Mouse (Mus musculus) thymus, adult 18-20 months (tissue): ENCODE measurements around the gene Vmn1r112.
"Not testable (repeated sequence)": the region's sequence is repeated elsewhere in the genome, so short reads cannot be mapped to it uniquely, and the experiment has no call there.

Source experiments
- DNase-seq, 2 experiments: peaks; one replicate each; pipeline ENCODE4 v3.0.0; 2022; ENCODE audit warnings: mixed read lengths in 2 of 2

Vmn1r112 gene

DNA sequence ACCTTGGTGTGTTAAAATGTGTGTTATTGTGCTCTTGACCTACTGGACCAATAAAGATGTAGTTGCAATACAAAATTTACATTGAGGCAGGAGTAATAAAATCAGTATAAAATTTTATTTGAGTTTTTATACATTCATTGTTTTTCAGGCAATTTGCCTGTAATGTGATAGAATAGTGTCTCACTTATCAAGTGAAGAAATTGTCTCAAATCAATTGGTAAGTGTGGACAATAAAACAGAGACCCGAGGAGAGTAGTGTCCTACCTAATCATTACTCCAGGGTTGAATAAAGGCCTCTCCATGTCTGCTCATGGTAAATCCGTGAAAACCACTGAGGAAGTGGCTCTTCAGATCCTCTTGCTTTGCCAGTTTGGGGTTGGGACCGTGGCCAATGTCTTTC lies at the start of gene Vmn1r112:
TSS of gene Vmn1r112 (plus strand) at position 301 of the 400 bp plus-strand sequence.
- DNase-seq, result not testable (repeated sequence)

DNA sequence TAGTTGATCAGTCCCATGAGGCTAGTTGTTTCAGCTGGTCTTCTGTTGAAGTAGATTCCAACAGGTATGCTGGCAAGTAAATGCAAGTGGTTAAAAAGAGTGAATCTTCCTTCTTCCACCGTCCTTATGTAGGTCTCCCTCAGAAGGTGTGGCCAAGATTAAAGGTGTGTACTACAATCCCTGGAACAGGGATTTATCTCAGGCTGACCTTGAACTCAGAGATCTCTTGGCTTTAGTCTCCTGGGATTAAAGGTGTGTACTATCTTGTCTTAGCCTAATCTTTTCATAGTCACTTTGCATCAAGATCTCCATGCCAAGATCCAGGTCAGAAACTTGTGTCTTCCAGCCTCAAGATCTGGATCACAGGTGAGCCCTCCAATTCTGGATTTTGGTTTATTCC lies 40.5 kb upstream of the Vmn1r112 start, which contains the start of gene Gm10668:
TSS of gene Gm10668 (minus strand) at position 101 of the 400 bp plus-strand sequence.
- DNase-seq, result not testable (repeated sequence)

DNA sequence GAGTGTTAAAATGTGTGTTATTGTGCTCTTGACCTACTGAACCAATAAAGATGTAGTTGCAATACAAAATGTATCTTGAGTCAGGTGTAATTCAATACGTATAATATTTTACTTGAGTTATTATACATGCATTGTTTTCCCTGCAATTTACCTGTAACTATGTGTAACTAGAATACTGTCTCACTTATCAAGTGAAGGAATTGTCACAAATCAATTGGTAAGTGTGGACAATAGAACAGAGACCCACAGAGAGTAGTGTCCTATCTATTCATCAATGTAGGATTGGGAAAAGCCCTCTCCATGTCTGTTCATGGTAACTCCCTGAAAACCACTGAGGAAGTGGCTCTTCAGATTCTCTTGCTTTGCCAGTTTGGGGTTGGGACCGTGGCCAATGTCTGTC lies 16.0 kb downstream of the Vmn1r112 start, which contains the start of gene Vmn1r113:
TSS of gene Vmn1r113 (plus strand) at position 301 of the 400 bp plus-strand sequence.
- DNase-seq, result not testable (repeated sequence)

DNA sequence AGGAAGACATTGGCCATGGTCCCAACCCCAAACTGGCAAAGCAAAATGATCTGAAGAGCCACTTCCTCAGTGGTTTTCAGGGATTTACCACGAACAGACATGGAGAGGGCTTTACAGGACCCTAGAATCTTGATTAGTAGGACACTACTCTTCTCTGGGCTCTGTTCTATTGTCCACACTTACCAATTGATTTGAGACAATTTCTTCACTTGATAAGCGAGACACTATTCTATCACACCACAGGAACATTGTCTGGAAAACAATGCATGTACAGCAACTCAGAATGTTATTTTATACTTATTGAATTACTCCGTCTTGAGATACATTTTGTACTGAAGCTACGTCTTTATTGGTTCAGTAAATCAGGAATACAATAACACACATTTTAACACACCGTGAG lies 41.1 kb downstream of the Vmn1r112 start, which contains the start of gene Vmn1r114:
TSS of gene Vmn1r114 (minus strand) at position 101 of the 400 bp plus-strand sequence.
- not testable (repeated sequence) for DNase-seq
